Mouse (Mus musculus): Measurements from ENCODE around the gene Gpr22.

Gene Gpr22

DNA sequence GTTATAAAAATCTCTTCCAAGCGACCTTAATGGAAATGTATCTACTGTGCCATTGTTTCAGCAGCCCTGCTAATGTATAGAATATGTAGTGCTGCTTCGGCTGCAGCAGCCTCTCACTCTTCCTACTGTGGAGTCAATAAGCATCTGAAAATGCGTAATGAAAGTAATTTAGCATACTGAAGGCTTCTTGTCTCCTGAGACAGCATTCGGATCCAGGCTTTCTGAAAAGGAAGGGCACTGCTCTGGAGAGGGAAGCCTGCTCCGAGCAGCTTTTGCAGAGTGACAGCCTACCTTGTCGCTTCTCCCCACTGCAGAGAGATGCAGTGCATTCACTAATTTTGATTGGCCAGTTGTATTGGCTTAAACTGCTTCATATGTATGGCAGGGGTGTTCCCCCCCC, at the start of gene Gpr22:
Gene Gpr22, minus strand, starts transcription at position 348 of the 400 bp plus-strand sequence.
- DNase-seq, result peak; percentile 82

DNA sequence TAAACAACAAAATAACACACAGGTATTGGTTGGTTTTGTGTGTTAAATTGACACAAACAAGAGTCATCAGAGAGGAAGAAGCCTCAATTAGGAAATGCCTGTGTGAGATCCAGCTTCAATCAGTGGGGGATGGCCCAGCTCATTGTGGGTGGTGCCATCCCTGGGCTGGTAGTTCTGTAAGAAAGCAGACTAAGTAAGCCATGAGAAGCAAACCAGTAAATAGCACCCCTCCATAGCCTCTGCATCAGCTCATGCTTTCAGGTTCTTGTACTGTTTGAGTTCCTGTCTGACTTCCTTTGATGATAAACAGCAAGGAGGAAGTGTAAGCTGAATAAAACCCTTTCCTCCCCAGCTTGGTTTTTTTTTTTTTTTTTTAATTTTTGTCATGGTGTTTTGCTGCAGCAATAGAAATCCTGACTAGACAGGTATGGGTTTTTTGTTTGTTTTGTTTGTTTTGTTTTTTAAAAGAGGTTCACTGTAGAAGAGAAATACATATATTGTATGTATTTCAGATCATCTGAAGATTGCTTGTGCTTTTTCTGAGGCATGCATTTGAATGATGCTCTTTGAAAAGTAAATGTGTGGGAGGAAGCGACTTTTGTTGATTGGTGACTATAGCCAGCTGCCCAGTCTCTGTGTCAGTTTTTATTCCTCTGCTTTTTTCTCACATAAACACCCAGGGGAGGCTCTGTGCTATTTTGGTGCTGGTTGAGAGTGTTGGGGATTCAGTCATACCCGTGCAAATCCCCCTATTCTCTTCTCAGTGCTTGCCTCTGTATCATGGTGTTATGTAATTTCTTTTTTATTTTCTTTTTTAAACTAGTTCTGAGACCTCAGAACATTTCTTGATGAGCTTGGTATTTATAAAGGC, 42.4 kb upstream of the Gpr22 start:
- peak; percentile 70 for DNase-seq

DNA sequence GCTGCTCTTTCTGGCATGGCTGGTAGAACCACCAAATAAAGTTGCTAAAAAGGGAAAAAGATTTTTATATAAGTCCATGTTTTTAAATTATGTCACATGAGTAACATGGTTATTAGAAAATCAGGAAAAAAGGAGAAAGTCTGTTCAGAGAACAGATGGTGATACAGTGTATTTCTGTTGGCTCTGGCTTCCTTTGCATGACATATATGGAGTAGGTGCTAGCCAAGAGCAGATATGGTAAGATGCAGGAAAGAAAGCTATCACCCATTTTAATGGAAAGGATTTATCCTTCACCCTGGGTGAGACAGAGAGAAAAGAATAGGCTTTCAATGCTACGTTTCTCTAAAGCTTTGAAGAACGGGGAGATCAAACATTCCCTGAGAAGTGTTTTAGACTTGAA, 40.7 kb upstream of the Gpr22 start:
- no peak for DNase-seq

DNA sequence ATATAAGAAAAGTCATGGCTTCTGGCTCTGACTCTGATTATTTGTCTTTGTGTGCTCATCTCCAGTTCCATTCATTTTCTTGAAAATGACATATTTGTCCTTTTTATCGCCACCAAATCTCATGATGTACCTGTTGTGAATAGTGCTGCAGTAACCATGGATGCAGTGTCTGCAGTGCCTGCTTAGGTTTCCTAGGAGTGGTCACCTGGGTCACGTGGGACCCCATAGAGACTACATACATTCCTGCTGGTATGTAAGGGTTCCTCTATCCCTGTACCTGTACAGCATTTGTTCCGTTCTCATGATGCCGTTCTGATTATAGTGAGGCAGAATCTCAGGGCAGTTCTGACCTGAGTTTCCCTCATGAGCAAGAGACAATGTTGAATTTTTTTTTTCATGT, 36.1 kb upstream of the Gpr22 start:
- no peak for DNase-seq

DNA sequence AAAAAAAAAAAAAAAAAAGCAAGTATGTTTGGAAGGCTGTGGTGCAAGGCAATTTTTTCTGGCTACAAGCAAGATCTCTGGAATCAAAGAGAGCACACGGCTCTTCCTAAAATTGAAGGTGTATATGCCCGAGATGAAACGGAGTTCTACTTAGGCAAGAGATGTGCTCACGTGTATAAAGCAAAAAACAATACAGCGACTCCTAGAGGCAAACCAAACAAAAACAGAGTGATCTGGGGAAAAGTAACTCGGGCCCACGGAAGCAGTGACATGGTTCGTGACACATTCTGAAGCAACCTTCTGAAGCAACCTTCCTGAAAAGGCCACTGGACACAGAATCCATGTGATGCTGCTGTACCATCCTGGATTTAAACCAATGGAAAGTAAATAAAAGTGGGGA, 33.6 kb upstream of the Gpr22 start:
- no peak for DNase-seq

DNA sequence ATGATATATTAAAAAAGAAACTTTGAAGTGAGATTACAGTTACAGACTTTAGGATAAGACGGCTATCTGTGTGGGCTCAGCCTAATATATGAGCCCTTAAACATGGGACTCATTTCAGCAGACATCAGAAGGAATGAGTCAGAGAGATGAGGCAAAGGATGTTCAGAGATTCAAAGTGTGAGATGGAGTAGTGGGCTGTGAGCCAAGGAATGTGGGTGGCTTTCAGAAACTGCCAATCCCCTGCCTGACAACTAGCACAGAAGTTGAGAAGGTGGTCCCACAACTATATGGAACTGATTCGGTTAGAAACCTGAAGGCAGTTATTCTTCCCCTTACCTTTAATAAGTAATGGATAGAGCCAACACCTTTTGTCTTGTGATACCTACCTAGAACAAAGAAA, 20.9 kb upstream of the Gpr22 start:
- DNase-seq, result no peak

DNA sequence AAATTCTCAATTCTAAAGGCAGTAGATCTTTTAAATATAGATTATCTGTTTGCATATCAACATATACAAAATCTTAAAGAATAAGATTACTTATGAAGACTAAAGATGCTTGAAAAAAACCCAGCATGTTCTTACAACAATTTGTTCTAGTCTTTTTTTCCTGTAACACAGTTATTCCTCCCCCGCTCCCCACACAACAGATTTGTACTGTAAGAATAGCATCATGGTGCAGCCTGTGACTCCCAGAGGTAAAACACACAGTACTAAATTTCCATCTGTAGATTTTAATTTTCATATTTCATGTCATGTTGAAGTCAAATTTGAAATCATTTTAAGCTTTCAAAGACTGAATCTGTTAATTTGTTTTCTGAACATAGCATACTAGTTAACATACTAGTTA, 16.4 kb upstream of the Gpr22 start:
- DNase-seq, result peak; percentile 78

DNA sequence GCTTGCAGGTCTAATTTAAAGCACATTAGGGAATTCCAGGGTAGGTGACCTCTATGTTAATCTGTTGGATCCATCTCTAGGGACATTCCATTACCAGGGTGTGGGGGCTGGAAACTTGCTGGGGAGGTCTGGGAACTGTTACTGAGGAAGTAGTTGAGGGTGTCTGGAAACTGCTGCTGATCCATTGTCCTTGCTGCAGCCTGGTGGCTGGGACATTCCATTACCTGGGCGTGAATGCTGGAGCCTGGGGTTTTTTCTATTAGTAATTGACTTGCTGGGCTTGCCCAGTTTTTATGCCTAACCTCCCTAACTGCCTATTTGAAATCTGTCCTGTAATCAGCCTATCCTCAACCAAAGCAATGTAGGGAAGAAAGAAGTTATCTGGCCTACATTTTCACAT, 13.0 kb upstream of the Gpr22 start:
- DNase-seq, result no peak

DNA sequence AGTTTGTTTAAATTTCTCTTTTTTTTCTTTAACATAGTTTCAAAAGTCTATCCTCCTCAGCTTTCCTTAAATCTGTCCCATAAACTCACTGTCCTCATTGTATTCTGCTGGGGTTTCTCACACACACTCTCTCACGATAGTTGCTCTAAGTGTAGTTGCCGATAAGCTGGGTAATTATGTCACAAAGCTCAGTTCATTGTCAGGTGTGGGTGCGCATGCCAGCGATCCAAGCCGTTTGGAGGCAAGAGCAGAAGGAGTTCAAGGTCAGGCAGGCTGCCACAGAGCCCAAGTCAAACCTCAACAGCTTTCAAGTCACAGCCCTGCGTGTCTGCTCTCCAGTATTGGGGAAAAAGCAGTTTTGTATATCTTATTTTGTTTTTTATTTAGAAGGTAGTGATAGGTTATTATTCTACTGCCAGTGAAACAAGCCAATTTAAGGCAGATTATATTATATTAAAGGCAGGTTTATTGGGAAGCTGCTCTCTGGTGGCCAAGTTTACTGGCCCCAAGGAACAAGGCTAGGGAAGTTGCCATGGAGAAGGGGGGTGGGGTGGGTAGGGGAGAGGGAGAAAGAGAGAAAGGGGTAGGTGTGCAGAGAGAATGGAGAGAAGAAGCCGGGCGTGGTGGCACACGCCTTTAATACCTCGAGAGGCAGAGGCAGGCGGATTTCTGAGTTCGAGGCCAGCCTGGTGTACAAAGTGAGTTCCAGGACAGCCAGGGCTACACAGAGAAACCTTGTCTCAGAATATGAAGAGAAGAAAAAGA, 11.9 kb upstream of the Gpr22 start:
- no peak for DNase-seq

DNA sequence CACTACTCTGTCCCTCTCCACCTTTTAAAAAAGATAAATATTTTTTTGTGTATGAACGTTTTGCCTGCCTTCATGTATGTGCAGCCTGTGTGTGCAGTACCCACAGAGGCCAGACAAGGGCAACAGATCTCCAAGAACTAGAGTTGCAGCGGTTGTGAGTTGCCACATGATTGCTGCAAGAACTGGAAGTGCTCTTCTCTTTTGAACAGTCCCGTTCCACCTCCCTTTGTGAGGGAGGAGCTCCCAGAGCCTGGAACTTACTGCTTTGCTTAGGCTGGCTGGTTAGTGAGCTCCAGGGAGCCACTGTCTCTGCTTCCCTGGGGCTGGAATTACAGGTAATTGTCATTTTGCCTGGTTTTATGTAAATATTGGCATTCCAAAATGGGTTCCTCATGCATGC, 10.8 kb upstream of the Gpr22 start:
- no peak for DNase-seq

DNA sequence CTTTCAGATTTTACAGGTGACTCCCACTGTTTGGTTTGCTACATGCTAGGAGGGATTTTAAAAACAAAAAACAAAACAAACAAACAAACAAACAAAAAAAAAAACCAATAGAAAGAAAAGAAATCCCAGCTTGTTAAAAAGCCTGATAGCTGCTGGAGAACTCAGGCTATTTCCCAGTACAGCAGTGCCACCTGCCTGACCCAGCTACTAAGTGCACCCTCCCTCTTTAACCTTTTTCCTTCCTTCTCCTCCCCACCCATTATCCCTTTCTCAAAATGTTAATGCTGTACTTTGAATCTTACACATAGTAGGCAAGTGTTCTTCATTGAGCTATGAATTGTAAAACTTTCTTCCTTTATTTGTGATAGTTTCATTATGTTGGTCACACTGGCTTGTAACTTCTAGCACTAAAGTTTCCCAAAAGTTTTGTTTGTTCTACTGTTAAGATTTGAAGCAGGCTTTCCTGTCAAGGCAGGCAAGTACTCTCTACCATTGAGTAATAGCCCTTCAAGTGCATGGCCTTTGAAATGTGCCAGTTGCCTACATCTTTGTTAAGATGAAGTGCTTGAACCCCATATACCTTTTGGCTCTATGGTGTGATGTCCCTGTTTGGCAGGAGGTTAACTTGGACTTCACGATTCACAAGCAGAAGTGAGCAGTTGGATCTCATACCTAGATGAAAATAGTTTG, 6.0 kb upstream of the Gpr22 start:
- DNase-seq, result no peak

DNA sequence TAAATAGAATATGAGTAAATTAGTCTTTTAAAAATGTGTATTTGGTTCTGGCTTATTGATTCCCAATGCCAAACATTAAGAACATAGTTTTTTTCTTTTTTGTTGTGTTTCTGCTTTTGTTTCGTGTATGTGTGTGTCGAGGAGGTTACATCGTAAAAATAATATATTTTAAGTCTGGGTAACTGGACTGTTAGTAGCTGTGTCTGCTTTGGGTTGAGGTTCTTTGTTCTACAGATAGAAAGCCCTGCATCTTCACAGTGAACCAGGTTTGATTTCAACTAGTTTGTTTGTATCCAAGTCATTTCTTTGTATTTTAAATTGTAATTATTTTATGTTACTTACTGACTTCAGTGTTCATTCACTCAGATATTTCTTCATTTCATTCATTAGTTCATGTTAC, 323 bp upstream of the Gpr22 start:
- DNase-seq, result no peak

DNA sequence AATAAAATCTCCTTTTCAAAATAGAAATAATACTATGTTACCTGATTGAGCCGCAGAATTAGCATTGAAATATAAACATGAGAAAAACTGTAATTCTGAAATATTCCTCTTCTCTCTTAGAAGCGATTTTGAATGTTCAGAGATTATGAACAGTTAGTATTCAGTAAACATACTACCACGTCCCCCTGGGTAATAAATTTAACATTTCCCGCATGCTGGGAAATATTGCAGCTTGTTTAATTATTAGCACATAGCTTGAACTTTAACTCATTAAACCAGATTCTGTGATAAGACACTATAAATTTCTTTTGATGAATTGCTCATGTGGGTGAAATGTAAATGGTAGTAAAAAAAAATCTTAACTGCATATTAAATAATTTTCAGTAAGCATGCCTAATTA, 1.0 kb downstream of the Gpr22 start:
- no peak for DNase-seq

DNA sequence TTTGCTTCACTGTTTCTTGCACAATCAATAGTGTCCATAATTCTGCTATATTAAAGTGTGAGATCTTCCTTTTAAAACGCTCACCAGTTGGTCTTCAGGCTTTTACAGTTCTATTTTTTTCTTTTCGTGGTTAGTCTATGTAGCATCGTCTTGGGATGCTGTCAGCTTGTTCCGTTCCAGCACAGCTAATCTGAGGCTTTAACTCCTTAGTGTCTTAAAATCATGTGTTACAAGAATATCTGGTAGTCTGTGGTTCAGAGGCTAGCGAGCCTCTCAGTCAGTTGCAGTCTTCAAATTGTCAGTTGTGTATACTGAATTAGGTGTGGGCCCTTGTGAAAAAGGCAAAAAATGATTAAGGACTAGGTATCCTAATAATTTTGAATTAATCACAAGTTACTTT, 1.5 kb downstream of the Gpr22 start:
- DNase-seq, result peak; percentile 27

DNA sequence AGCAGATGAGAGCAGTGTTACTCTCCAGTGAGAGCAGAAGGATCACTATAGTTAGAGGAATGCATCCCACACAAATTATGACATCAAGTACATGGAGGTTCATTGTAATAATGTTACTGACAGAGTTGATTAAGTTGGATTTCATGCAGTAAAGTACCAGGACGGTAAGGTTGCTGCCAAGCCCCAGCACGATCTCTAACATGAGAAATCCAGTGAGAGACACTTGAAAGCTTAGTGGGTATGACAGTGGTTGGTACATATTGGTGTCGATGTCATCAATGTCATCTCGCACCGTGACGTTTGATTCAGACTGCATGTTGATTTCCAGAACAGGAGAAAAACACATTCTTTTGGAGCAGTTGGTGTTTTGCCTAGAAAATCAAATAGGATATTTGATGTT, 4.1 kb downstream of the Gpr22 start:
- DNase-seq, result no peak

DNA sequence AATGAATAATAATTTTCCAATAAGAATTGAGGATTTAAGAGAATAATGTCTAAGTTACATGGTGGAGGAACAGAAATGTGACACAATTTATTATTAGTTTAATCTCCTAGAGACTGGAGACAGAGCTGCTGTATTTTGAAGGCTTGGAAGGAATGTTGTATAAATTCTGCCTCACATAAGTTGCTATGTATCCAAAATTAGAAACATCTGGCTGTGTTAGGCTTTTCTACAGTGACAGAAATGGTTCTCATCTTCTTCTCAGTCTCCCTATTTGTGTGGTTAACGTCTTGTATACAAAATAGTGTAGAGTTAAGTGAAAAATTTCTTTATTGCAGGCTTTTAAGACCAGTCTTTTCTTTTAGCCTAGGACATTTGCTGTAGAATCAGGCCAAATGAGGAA, 6.2 kb downstream of the Gpr22 start:
- no peak for DNase-seq

DNA sequence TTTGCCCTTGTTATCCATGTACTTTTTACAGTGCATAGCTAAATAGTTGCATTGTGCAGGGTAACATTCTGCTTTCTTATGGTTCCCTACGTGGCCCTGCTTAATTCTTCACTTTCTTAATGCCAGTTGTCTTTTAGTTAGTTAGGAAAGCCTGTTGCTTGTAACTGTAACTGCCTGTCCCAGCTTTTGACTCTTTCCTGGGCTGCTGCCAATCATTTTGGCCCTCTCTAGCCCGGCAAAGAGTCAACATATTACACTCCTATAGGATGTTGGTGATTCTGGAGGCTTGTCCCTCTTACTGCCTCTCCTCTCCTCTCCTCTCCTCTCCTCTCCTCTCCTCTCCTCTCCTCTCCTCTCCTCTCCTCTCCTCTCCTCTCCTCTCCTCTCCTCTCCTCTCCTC, 7.6 kb downstream of the Gpr22 start:
- no peak for DNase-seq

DNA sequence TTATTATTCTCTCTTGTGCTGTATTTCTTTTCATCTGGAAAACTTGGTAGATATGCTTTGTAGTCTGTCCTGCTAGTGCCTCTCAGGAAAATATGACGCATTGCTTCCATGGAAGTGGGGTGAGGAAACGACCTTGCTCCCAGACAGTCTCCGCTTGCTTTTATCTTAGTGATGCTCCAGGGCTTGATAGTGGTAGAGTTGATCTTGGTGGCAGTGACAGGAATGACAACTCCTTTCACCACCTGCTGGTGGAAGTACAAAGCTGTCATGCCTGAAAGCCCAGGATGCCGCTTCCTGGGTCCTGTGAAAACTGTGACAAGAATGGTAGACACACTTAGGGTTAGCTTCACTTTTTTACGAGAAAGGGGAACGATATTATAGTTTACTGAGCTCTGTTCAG, 9.8 kb downstream of the Gpr22 start:
- DNase-seq, result no peak

DNA sequence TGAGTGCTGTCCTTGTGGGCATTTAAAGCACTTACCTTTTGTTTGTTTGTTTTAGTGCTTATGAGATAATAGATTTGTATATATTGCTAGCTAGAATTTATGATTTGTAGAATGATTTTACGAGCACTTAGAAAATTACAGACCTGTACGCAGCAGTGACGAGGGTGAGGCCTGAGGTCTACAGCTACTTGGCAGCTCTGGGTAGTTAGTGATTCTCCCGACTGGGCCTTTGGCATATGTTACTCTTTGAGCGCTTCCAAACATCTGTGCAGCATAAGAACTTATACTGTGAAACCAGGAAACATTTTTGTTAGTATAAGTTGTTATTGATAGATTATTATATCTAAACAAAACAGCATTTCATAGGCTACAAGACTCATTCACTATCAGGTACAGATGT, 12.3 kb downstream of the Gpr22 start:
- no peak for DNase-seq

DNA sequence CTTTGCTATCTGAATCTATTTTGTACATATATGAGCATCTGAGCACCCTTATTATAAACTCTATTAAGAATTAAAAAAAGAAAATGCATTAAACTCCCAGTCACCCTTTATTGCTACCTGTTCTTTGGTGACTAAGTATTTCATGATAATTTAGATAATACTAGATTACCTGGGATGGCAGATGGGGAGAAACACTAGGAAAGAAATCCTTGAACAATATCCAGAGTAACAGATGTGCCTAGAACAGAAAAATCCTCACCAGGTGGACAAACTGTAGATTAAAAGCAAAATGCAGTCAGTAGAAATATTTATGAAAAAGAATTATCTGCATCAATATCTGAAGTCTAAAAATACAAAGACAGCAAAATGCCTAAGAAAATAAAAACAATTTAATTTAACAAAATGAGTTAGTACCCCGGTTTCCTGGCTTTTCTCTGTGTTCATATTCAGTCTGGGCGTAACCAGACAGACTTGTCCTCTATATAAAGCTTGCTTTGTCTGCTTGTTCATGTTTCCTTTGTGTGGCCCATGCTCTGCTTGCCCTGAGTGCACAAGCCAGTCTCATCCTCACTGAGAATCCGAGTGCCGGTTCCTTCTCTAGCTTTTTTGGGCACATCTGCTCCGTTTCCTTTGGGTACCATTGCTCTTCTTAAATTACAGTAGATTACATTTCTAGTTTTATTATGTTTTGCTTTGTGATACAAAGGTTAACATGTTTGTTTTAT, 13.0 kb downstream of the Gpr22 start:
- no peak for DNase-seq

DNA sequence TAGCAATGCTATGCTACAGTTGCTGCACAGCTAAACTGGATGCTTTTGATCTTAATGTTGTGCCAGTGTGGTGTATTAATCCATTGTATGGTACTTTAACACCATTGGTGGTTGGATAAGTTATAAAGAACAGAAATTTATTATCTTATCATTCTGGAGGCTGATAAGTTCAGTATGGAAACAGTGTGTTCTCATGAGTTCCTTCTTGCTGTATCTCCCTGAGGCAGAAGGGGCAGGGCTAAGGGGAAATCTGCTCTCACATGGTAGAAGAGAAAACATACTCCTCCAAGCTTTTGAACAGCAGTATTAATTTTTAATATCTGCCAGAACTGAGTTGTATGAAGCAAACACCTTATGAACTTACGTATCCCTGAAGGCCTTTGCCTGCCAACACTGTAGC, 20.5 kb downstream of the Gpr22 start:
- no peak for DNase-seq

DNA sequence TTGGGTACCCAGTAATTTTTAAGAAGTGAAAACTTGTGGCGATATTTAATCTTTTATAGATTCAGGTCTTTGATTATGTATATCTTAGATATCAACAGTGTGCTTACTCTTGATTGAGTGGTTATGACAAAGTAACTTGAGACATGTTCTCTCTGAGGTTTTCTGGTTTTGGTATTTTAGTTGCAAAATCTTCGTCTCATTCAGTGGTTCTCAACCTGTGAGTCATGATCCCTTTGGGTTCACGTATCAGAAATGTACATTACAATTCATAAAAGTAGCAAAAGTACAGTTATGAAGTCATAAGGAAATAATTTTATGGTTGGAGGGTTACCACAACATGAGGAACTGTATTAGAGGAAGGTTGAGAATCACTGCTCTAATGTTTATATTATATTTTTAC, 27.1 kb downstream of the Gpr22 start:
- no peak for DNase-seq

DNA sequence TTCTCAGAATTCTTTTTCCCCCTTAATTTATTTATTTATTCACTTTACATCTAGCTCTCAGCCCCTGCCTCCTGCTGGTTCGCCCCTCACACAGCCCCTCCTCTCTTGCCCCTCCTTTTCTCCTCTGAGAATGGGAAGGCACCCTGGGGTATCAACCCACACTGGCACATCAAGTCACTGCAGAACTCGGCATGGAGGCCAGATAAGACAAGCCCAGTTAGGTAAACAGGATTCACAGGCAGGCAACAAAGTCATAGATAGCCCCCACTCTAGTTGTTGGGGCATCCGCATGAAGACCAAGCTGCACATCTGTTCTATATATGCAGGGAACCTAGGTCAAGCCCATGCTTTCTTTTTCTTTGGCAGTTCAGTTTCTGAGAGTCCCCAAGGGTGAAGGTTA, 46.6 kb downstream of the Gpr22 start:
- DNase-seq, result no peak

Data from right cerebral cortex, adult 18-20 months (tissue).